Mouse (Mus musculus): ENCODE measurements around the gene Tnfrsf13c. TPM values are rescaled to one million over a fixed set of nuclear protein-coding genes. Genes with fewer than 3 reads are reported as not detected.

Gene Tnfrsf13c
- 0.30 TPM in 2 replicates for polyA plus RNA-seq (2016; fragmentation: Nextera tagmentation; extraction: Ambion mirVana)

DNA sequence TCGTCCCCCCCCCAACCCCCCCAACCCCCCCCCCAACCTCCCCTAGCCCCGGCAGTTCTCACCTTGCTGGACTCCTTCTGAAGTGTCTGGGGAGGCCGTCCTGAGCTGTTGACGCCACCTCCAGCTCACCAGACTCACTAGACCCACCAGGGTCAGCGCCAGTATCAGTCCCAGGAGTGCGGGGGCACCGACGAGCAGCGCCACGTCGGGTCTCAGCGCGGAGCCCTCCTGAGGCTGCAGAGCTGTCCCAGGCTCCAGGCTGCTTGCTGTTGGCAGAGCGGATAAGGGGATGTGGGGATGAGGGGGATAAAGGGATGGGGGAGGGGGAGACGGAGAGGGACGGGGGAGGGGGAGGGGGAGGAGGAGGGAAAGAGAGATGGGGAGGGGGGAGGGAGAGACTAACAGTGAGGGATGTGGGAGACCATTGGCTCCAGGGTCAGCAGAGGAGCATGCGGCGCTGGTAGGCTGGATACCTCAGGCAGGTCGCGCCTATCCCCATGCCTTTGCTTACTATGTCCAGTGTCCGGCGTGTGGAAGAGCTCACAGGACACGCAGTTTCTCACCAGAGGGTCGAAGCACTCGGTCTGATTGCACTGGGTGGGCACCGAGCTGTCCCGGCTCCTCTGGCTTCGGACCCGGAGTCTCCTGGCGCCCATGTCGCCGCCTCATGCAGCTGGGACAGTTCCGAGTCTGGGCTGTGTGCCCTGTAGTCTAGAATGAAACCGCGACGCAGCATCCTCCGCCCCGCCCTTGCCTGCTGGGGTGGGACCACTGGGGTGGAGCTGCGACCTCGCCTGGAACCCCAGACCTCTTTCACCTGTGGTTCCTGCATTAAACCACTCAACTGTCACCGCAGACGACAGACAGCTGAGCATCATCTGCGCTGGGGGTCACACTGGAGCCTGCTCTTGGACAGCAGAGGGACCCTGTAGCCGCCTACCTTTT, at the start of gene Tnfrsf13c:
TSS of gene Tnfrsf13c (minus strand) at position 713 of the 945 bp plus-strand sequence.
- no peaks in the 10 kb centered on the region for H3K36me3 ChIP-seq
- 3% methylated on average over 44 of the region's 44 CpGs for WGBS (ENCODE audit: insufficient replicate concordance)
- H3K27ac ChIP-seq: no peak within 1 kb of the TSS
- H3K27me3 ChIP-seq (replicated peaks): peaks cover 76% of the 10 kb centered on the region
- peak within 1 kb of the TSS; percentile 71 for H3K4me2 ChIP-seq
- peak within 1 kb of the TSS; percentile 45; the same call in 1 of the 2 replicates for H3K9ac ChIP-seq
- peak within 1 kb of the TSS; percentile 55 for H3K4me3 ChIP-seq
- peak; percentile 76 for ATAC-seq
- H3K9me3 ChIP-seq (replicated peaks): no peaks in the 10 kb centered on the region
- peaks cover 47% of the 10 kb centered on the region for H3K4me1 ChIP-seq

DNA sequence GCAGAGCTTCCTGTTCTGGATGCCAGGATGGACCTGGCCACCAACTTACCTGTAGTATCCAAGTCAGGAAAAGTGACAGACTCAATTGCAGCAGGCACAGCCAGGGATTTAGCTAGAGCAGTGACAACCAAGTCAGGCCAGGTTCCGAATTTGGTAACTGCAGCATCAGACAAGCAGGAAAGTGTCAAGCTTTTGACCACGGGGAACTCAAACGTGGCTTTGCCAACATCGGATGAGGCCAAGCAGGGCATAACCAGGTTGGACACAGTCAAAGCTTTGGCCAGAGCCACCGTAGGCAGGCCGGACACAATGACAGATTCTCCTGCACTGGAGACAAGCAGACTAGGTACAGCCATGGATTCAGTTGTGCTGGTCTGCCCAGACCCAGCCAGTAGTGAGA, 48.1 kb upstream of the Tnfrsf13c start:
- Histone ChIP-seq H3K9me3 (replicated peaks) (no peaks in the 10 kb centered on the region), H3K4me2 (no peak overlapping the region), H3K27me3 (replicated peaks) (peaks cover 71% of the 10 kb centered on the region), H3K4me3 (no peak overlapping the region), H3K27ac (no peak overlapping the region), H3K36me3 (no peaks in the 10 kb centered on the region), H3K9ac (no peak overlapping the region), H3K4me1 (peaks cover 22% of the 10 kb centered on the region)
- 56% methylated on average over 6 of the region's 6 CpGs for WGBS (ENCODE audit: insufficient replicate concordance)
- no peak for ATAC-seq

DNA sequence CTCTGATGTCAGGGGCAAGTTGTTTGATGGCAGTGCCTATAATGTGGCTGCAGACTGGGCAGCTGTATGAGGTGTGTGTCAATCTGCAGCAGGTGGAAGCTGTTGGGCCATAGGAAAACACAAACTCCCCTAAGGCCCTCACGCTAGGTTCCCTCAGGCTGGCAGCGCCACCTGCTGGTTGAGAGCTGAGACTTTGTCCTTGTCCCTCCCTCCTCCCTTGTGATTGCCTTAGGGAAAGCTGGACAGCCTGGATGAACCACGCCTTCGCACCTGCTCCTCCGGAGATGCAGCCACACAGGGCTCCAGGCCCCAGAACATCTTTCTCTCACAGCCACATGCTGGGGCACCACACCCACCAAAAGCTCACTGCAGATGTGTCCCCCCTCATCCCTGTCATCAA, 47.0 kb upstream of the Tnfrsf13c start:
- 6% methylated on average over 5 of the region's 5 CpGs for WGBS (ENCODE audit: insufficient replicate concordance)
- Histone ChIP-seq H3K9ac (no peak overlapping the region), H3K27ac (no peak overlapping the region), H3K4me3 (no peak overlapping the region), H3K9me3 (replicated peaks) (no peaks in the 10 kb centered on the region), H3K4me2 (no peak overlapping the region), H3K27me3 (replicated peaks) (peaks cover 60% of the 10 kb centered on the region), H3K4me1 (peaks cover 22% of the 10 kb centered on the region), H3K36me3 (no peaks in the 10 kb centered on the region)
- ATAC-seq: no peak

DNA sequence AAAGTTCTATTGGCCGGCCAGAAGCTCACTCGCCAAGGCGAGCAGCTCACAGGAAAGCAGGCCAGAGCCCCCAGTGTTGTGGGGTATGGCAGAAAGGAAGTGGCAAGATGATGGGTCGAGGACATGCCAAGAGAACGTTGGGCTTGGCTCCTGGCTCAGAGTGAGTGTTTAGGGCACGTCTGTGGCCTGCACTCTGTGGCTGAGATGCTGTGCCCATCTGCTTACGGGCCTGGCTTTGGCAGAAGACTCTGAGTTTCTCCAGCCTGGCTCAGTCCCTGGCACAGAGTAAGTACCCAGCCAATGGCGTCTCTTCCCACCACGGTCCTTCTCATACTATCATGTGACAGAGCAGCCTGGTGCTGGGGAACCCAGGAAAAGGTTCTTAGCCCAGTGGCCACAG, 44.6 kb upstream of the Tnfrsf13c start:
- Histone ChIP-seq H3K9me3 (replicated peaks) (no peaks in the 10 kb centered on the region), H3K27ac (no peak overlapping the region), H3K4me3 (no peak overlapping the region), H3K27me3 (replicated peaks) (peaks cover 53% of the 10 kb centered on the region), H3K9ac (no peak overlapping the region), H3K4me1 (peaks cover 10% of the 10 kb centered on the region), H3K4me2 (no peak overlapping the region), H3K36me3 (no peaks in the 10 kb centered on the region)
- no peak for ATAC-seq
- WGBS (ENCODE audit: insufficient replicate concordance): 66% methylated on average over 9 of the region's 9 CpGs

DNA sequence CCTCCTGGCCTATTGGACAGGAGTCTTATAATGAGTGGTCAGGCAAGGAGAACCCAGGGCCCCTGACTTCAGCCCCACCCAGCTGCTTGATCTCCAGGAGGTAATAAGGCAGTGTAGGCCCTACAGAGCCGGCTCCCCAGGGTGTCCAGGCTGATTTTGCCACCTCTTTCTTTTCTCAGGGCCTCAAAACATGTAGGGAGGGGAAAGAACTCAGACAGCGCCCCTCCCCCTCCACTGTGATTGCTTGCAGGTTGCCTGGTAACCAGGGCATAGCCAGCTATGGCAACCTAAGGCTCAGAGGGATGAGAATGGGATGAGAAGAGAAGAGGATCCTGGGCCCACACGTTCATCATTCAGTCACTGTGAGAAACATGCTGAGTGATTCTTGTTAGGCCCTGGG, 44.0 kb upstream of the Tnfrsf13c start:
- Histone ChIP-seq H3K27me3 (replicated peaks) (peaks cover 50% of the 10 kb centered on the region), H3K27ac (no peak overlapping the region), H3K4me3 (no peak overlapping the region), H3K9ac (no peak overlapping the region), H3K9me3 (replicated peaks) (no peaks in the 10 kb centered on the region), H3K36me3 (no peaks in the 10 kb centered on the region), H3K4me2 (no peak overlapping the region), H3K4me1 (peaks cover 10% of the 10 kb centered on the region)
- WGBS (ENCODE audit: insufficient replicate concordance): 30% methylated on average over 3 of the region's 3 CpGs
- ATAC-seq: no peak

DNA sequence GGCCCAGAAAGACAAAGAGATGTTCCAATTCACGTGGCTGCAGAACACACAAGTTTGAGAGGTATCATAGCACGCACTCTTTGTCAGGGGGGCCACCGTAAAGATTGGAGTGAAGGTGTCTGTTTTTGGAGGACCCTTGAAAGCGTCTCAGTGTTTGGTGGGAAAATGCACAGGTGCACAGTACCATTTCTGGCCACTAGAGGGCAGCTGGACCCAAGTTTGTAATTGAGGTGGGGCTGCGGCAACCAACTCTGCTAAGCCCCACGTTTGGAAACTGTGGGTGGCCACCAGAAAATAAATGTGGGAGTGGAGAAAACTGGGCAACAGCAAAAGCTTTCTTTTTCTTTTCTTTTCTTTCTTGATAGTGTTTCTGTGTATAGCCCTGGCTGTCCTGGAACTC, 42.2 kb upstream of the Tnfrsf13c start:
- no peak overlapping the region for H3K4me2 ChIP-seq
- 14% methylated on average over 6 of the region's 6 CpGs for WGBS (ENCODE audit: insufficient replicate concordance)
- H3K27me3 ChIP-seq (replicated peaks): peaks cover 41% of the 10 kb centered on the region
- no peaks in the 10 kb centered on the region for H3K36me3 ChIP-seq
- no peak for ATAC-seq
- peaks cover 10% of the 10 kb centered on the region for H3K4me1 ChIP-seq
- no peaks in the 10 kb centered on the region for H3K9me3 ChIP-seq (replicated peaks)
- H3K9ac ChIP-seq: no peak overlapping the region
- no peak overlapping the region for H3K27ac ChIP-seq
- no peak overlapping the region for H3K4me3 ChIP-seq

DNA sequence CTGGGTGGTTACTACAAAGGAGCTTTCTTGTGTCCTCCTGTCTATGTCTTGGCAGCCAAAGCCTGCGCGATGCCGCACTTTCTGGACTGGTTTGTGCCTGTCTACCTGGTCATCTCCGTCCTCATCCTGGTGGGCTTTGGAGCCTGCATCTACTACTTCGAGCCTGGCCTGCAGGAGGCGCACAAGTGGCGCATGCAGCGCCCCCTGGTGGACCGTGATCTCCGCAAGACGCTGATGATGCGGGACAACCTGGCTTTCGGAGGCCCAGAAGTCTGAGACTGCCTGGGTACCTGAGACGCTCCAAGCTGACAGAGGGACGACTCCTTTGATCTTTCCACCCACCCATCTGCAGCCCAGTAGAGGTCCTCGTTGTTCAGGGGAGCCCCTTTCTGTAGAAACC, 35.3 kb upstream of the Tnfrsf13c start:
- Histone ChIP-seq H3K4me3 (no peak overlapping the region), H3K4me1 (no peaks in the 10 kb centered on the region), H3K36me3 (no peaks in the 10 kb centered on the region), H3K27me3 (replicated peaks) (peaks cover 71% of the 10 kb centered on the region), H3K9ac (no peak overlapping the region), H3K4me2 (no peak overlapping the region), H3K9me3 (replicated peaks) (no peaks in the 10 kb centered on the region), H3K27ac (no peak overlapping the region)
- WGBS (ENCODE audit: insufficient replicate concordance): 9% methylated on average over 16 of the region's 16 CpGs
- no peak for ATAC-seq

DNA sequence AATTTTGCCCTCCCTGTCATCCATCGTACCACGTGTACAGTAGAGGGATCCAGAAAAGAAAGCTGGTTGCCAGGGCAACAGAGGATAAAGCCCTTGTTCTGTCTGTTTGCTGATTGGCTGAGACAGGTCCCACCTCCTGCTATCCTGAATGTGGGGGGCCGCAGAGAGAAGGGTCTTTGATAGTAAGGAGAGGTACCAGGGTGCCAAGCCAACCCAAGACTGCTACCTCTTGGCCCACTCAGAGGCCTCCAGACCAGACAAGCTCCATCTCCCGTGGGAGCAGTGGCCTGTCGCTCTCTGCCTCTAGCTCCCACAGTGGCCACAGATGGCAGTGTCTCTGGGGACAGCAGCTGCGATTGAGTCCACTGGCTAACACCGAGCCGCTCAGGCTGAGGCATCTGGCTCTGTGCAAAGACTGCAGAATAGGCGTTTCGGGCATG, 31.8 kb upstream of the Tnfrsf13c start:
- ATAC-seq: no peak
- H3K9ac ChIP-seq: no peak overlapping the region
- WGBS (ENCODE audit: insufficient replicate concordance): 31% methylated on average over 10 of the region's 10 CpGs
- H3K4me2 ChIP-seq: no peak overlapping the region
- no peaks in the 10 kb centered on the region for H3K36me3 ChIP-seq
- no peaks in the 10 kb centered on the region for H3K9me3 ChIP-seq (replicated peaks)
- H3K27ac ChIP-seq: no peak overlapping the region
- no peak overlapping the region for H3K4me3 ChIP-seq
- H3K27me3 ChIP-seq (replicated peaks): peaks cover 50% of the 10 kb centered on the region
- no peaks in the 10 kb centered on the region for H3K4me1 ChIP-seq

DNA sequence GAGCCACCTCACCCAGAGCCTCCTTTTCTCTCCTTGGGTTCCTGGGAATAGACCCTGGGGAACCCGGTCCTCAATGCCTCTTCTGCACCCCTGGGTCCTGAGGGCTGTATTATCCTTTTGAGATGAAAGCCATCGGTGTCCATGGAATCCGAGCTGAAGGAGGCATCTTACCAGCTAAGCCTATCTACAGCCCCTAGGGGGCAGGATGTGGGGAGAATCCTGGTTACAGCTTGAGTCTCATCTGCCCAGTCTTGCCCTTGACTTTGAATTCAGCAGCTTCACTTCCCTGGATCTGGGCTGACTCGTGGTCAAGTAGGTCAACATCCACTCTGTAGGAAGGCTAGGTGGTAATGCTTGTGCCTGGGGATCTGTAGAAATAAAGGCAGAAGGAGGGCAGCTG, 31.1 kb upstream of the Tnfrsf13c start:
- WGBS (ENCODE audit: insufficient replicate concordance): 35% methylated on average over 4 of the region's 4 CpGs
- Histone ChIP-seq H3K4me1 (no peaks in the 10 kb centered on the region), H3K9me3 (replicated peaks) (no peaks in the 10 kb centered on the region), H3K36me3 (no peaks in the 10 kb centered on the region), H3K4me3 (no peak overlapping the region), H3K27me3 (replicated peaks) (peaks cover 45% of the 10 kb centered on the region), H3K9ac (no peak overlapping the region), H3K27ac (no peak overlapping the region), H3K4me2 (no peak overlapping the region)
- no peak for ATAC-seq

DNA sequence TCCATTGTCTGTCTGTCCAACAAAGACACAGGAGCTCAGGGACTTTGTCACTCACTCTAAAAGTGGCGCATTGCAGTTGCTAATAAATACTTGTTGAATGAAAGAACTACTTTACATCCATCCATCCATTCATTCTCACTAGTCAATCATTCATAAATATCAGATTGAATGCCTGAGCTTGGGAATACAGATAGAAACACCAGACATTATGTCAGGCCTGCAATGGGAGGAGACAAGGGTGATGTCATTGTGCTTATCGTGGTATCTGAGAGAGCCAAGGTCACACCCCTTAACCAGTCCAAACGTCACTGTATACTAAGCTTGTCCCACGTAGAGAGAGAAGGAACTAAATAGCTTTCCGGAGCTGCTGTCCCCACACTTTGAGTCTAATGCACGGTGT, 27.9 kb upstream of the Tnfrsf13c start, which contains the start of gene 1500009C09Rik:
TSS of gene 1500009C09Rik (plus strand) at position 301 of the 400 bp plus-strand sequence.
- no peak for ATAC-seq
- 62% methylated on average over 6 of the region's 6 CpGs for WGBS (ENCODE audit: insufficient replicate concordance)

DNA sequence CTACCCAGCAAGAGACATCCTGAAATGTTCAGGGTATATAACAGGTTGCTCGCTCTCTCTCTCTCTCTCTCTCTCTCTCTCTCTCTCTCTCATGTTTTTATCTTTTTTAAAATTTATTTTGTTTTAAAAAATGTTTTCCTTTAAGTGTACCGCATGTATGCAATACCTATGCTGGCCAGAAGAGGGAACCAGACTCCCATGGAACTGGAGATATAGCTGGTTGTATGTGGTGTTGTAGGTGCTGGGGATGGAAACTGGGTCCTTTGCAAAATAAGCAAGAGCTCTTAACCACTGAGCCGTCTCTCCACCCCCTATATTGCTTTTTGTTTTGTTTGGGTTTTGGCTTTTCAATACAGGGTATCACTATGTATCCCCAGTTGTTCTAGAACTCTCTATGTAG, 27.4 kb upstream of the Tnfrsf13c start:
- Histone ChIP-seq H3K4me2 (no peak overlapping the region), H3K9ac (no peak overlapping the region), H3K4me1 (0 out of 2 replicates have a peak, but pooled peaks cover 4% of the 10 kb centered on the region), H3K27ac (no peak overlapping the region), H3K9me3 (replicated peaks) (no peaks in the 10 kb centered on the region), H3K36me3 (no peaks in the 10 kb centered on the region), H3K4me3 (no peak overlapping the region), H3K27me3 (replicated peaks) (peaks cover 25% of the 10 kb centered on the region)
- 79% methylated on average over 3 of the region's 3 CpGs for WGBS (ENCODE audit: insufficient replicate concordance)
- ATAC-seq: no peak

More for the DNA sequence above, 27.9 kb upstream of the Tnfrsf13c start, which contains the start of gene 1500009C09Rik:
- Histone ChIP-seq H3K27ac (no peak within 1 kb of the TSS), H3K4me1 (0 out of 2 replicates have a peak, but pooled peaks cover 4% of the 10 kb centered on the region), H3K4me3 (no peak within 1 kb of the TSS), H3K9me3 (replicated peaks) (no peaks in the 10 kb centered on the region), H3K9ac (no peak within 1 kb of the TSS), H3K36me3 (no peaks in the 10 kb centered on the region), H3K27me3 (replicated peaks) (peaks cover 30% of the 10 kb centered on the region), H3K4me2 (no peak within 1 kb of the TSS)

DNA sequence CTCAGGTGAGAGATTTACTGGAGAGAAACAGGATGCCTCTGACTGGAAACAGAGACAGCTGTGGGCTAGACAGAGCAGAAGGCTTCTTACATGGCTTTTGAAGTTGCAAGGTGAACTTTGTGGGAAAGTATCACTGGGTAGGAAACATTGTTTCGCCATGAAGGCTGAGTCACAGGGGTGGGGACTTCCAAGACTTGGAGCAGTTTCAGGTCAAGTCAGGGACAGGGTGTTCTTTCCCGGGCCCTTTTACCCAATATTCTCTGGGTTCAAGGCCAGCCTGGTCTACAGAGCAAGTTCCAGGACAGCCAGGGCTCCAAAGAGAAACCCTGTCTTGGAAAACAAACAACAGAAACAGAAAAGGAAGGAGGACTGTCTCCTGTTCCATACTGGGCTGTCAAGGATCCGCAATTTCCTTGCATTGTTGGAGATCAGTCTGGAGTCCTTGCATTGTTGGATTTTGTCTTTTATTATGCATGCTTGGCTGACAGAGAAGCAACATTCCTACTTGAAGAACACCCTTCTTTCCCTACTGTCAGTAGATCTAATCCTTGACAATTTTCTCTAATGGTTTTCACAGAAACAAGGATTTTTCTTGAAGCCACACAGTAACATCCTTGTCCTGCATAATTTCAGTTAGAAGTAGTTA, 23.1 kb upstream of the Tnfrsf13c start:
- no peaks in the 10 kb centered on the region for H3K36me3 ChIP-seq
- ATAC-seq: no peak
- H3K9ac ChIP-seq: no peak overlapping the region
- H3K27me3 ChIP-seq (replicated peaks): peaks cover 5% of the 10 kb centered on the region; the same call in 1 of the 2 replicates
- H3K27ac ChIP-seq: no peak overlapping the region
- H3K9me3 ChIP-seq (replicated peaks): no peaks in the 10 kb centered on the region
- H3K4me2 ChIP-seq: no peak overlapping the region
- H3K4me3 ChIP-seq: no peak overlapping the region
- WGBS (ENCODE audit: insufficient replicate concordance): 58% methylated on average over 3 of the region's 3 CpGs
- H3K4me1 ChIP-seq: peaks cover 22% of the 10 kb centered on the region

Measured in liver, embryonic 12.5 days (tissue).